Mouse (Mus musculus) MN1 (cell line): ENCODE results near the gene Igsf21.

Experiments
- DNase-seq: peaks from one replicate; pipeline ENCODE4 v3.0.0-alpha.2; 2016; ENCODE audit warnings: low spot score

The Igsf21 gene

DNA sequence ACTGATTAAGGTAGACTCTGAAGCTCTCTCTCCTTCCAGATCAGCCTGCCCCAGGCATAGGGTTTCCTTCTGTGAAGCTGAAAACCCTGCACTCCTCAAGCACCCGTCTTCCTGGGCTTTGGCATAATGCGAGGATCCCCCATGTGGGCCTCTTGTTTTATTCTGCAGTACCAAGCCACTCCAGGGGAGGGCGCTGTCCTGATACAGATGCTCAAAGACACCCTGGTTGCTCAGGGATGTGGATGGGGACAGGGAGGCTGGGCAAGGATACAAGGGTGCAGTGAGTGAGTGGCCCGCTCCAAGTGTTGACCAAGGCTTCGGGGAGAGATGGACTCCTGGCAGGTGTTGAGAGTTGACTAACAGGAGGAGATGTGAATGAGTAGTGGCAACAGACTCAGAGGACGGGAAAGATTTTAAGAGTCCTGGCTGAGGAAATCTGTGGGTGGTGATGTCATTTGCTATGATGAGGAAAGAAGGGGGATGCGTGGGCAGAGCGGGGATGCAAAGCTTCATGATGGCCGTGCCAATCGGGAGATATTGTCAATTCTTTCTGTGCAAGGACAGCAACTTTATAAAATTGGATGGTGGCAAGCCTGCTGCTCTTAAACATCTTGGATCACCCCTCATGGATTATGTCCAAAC is 102.6 kb downstream of the Igsf21 start:
- no peak for DNase-seq

DNA sequence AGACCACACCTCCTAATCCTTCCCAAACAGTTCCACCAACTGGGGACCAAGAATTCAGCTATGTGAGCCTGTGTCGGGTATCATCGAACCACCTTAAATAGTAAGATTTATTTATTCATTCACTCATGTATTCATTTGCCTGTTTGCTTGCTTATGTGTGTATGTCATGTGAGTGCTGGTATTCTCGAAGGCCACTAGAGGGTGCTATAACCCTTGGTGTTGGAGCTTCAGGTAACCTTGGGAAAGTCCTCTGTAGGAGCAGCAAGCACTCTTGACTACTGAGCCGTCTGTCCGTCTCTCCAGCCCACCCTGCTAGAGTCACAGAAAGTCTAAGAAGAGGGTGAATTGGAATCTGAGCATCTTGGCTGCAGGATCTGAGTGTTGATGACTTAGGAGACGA is 103.4 kb downstream of the Igsf21 start:
- DNase-seq: no peak

DNA sequence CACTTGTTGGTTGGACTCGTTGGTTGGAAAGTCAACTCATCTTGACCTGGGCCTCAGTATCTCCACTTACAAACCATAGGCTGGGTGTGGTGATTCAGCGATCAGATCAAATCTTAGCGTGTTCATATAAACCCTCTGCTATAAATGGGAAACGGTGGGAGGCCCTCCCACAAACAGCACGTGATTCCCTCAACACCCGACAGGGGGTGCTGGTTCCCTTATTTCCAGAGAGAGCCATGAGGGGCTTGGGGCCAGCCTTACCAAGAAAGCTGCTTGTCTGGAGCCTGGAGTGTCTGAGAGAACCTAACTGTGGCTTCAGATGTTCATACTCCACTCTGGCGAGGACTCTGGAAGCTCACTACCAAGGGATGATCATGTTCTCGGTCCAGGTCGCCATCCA is 106.1 kb downstream of the Igsf21 start:
- no peak for DNase-seq

DNA sequence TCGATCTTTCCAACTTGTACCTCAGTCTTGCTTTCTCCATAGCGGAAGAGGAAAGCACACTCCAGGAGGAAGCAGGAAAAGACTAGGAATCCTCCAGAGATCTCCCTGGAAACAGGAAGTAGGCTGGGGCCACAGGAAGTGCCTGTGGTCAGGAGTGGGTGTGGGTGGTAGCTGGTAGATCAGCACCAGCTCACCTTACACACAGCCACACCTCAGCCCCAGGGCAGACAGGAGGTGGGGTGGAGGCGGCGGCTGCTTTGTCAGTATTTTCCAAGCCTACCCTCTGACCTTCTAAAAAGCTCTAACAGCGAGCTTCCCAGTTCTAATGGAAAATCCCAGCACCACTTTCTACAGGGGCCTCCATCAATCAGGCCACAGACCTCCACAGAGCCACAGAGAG is 107.7 kb downstream of the Igsf21 start:
- DNase-seq: no peak

DNA sequence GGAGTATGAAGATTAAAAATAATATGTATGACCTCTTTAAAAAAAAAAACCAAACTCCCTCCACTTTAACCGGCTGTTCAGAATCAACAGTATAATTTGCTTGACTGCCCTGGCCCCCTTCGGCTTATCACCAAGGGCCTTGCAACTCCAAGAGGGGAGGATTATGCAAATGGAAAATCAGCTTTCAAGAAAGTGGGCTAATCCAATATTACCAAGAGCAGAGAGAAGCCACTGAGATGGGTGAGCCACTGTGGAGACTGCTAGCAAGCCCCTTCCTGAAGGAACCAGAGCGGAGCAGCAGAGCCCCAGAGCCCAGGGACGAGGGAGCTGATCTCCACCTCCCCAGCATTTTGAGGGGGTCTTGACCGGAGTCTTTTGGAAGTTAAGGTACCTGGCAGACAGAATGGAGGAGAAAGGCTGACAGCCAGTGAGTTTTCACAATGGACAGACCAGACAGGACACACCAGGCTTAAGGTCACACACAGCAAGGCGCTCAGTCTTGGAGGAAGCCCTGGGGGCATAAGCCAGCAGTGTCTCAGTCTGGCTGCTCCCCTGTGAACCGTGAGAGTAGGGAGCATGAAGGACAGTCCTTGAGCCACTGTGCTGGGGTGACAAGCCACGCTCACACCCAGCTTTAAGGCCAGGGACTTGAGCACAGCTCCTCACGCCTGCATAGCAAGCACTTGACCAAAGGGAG is 114.8 kb downstream of the Igsf21 start:
- no peak for DNase-seq

DNA sequence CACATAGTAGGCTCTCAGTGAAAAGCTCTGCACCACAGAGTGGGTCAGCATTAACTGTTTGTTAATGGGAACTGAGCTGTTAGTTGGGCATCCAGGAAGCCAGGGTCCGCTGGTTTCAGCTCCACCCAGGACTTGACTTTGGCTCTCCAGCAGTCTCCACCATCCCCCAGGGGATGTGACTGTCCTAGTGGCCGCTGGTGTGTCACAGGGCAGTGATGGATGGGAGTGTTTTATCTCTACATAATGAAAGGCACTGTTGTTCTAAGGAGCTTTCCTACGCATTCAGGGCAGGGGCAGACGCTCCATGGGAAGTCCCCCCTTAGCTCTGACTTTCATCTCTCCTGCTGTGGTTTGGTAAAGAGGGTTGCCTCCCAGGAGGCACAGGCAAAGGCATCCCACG is 115.4 kb downstream of the Igsf21 start:
- DNase-seq: no peak

DNA sequence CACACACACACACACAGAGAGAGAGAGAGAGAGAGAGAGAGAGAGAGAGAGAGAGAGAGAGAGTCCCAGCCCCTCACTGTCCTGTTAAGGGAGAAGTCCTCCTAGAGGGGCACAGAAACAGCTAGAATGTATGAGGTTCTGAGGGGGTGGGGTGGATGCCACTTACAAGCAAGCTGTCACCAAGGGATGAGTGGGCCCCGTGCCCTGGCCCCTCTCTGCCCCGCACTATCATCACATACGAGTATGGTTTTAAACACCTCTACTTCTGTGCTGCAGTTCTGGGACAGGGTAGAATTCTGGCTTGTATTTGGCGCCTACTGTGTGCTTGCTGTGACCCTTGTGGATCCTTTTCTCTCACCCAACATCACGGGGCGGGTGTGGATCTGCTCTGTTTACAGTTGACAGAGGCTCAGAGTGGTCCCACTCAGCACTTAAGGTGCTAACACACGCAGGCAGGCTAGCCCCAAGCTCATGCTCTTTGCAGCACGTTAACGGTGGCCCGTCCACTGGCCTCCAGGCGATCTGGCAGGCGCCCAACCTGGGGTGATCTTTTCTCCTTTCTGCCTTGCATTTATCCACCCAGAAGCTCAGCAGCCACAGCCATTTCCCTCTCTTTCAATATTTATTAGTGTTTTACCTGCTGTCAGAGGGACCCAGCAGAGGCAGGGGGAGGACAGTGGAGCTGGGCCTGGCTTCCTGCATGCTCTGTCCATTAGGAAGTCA is 116.9 kb downstream of the Igsf21 start:
- DNase-seq: no peak

DNA sequence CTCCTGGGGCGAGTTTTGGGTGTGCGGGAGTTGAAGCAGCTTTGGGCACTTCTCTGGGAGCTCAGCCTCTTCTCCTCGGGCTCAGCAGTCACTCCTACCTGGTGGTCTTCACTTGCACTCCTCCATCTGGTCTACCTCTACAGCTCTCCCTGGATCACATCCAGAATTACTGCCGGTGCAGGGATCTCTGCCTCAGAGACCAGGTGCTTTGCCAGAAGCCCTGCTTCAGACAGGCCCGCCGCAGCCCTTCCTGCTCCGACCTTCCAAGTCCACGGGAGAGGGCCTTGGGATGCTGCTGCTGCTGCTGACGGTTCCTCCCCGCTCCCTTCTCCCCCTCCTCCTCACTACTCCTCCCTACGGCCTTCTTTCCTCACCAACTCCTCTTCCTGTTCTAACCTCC is 118.5 kb downstream of the Igsf21 start:
- DNase-seq: no peak

DNA sequence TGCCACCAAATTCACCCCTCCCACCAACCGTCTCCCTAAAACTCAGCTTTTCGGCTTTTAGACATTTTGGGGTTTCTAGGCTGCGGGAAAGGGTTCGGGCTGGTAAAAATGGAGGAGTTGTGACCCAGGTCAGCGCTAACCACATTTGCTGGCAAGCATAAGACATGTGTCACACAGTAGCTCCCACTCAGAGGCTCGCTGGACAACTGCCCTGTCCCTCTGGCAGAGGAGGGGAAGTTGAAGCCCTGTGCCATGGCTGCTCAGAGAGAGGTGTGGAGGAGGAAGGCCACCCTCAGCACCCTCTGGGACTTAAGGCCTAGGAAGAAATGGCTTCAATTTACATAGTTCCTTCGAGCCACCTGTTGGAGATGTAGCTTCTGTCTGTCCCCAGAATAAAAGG is 120.8 kb downstream of the Igsf21 start:
- DNase-seq: no peak

DNA sequence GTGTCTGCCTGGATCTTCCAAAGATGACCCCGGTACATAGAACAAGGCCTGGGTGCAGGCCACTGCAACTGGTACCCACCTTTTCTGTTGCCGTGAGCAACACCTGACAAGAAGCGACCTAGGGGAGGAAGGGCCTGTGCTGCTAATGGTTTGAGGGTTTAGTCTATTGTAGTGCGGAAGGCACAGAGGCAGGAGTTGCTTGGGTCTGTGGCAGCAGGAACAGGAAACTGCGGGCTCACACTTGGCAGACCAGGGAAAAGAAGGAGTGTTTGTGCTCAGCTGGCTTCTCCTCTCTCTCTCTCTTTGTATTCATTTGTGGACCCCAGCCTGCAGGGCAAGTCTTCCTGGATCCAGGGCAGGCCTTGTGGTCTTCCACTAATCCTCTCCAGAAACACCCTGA is 124.0 kb downstream of the Igsf21 start:
- no peak for DNase-seq

DNA sequence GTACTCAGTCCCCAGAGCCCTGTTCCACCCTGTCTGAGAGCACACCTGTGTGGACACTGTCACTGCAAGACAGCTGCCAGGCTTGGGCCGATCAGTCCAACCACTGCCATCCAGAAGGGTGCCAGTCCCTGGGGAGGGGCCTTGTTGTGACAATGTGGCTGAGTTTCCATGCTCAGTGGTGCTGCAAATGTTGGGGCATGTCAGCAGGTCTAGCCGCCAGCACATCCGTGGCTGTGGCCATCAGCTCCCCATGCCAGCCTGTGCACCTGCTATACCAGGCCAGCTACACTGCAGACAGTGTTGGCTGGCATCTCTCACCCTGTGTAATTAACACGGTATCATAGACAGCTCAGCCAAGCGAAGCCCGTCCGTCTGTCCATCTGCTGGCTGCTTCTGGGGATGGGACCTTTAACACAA is 129.3 kb downstream of the Igsf21 start:
- no peak for DNase-seq

DNA sequence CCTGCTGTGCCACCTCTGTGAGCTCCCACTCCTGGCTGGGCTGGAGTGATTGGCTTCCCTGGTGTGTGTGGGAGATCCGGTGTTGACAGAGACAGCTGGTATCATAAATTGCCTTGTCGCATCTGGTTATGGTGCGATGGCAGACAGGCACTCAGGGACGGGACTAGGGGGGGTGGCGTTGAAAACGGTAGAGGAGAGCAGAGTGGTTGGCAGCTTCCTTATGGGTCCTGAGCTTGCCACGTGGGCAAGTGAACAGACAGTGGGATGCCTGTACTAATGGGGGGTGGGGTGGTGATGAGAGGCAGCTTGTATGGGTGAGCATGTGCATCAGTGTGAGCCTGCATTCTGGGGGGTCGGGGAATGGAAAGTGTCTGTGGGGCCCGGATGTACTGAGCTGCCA is 130.8 kb downstream of the Igsf21 start:
- no peak for DNase-seq

DNA sequence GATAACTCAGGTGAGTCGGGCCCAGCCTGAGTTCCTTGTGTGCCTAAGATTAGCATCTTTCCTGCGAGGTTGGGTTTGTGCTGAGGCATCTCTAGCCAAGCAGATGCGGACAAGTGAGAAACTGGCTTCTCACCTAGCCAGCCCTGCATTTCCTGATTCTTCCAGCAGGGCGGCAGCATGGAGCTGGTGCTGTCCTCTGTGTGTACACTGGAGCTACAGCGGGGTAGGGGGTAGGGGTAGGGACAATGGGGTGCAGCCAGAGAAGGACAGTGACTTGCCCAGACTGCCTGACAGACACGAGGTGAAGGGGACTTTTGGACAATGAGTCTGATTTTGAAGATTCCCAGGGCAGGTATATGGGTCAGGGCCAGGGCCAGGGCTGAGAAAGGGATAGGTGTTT is 131.5 kb downstream of the Igsf21 start:
- no peak for DNase-seq

DNA sequence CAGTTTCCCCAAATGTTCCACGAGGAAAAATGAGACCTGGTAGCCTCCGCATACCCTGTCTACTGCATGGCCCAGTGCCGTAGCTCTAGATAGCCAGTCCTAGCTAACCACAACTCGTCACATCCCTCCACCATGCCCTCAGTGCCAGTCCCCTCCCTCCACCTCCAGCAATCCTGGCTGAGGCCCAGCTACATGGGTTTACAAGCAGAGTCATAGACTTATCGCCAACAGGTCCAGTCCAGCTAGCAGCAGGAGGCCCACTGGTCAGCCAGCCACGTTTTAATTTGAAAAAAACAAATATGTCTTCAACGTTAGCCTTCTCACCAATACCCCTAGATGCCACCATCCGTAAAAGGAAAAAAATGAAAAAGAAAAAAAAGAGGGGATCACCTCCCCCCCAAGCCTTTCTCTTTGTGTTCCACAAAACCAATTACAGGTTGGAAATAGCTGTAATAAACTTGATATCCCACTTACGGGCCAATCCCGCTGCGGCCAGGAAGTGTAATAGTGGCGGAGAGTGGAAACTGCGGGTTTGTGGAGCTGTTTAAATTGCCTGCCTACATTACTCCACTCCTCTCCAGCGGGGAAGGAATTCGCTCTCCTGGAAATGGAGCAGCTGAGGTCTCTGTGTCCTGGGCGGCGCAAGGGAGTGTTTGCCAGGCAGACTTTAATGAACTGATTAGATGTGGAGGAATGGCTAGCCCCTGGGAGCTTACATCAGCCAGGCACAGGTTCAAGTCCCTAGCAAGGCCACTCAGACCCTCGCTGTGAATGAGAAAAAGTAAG is 132.7 kb downstream of the Igsf21 start:
- DNase-seq: no peak

DNA sequence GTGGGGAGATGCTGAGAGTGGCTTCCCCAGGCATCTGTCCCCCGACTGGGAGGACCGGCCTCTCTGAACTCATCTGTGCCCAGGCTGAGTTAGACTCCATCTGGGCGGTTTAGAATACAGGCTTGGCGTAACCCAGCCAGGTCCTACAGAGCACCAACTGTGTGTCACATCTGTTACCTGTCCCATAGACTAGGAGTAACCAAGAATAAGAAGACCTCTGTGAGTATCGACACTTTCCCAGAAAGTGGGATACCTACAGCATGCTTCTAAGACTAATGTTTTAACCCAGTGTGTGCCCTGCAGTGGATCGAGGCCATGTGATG is 137.0 kb downstream of the Igsf21 start:
- DNase-seq: no peak

DNA sequence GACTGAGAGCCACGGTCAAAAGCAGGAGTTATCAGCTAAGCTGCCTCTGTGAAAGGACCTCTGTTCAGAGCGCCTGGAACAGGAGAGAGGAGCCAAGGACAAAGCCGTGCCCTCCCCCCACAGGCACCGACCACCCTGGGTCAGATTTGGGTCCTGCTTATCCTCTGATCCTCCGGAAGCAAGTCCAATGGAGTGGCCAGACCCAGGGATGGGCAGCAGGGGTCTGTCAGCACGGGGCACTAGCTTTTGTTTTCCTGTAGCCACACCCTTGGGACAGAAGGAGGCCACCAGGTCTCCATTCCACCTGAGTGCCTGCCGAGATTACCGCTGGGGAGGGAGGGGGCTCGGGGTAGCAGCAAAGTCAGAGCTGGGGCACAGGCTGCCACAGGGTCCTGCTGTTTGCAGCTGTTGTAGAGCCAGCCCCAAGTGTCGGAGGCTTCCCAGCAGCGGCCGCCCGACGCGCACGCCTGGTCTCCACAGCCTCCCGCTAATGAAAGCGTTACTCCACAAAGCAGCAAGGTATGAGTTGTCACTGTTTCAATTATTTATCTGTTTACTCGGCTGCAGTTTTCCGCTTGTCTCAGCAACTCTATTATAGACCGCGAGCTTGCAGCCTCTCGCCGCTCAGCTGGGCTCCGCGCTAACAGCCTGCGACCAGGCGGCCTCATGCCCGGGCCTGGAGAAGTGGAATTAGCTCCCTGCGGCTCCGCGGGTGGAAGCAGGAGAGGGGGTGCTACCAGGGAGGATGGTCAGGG is 137.5 kb downstream of the Igsf21 start:
- no peak for DNase-seq

DNA sequence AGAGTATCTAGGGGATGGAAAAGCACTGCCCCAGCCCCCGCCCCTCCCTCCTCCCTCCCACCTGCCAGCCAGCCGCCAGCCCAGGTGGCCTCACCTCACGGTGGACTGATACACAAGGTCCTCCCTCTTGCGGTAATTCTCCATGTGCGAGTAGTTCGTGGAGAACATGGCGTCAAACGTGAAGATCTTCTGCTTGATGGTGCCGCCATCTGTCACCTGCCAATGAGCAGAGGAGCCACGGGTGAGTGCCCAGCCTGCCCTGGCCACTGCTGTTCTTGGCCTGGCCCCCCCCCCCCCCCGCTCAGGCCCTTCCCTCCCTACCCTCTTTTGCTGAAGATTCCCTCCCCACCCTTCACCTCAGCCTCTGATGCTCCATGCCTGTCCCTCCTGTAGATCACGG is 139.4 kb downstream of the Igsf21 start:
- no peak for DNase-seq

DNA sequence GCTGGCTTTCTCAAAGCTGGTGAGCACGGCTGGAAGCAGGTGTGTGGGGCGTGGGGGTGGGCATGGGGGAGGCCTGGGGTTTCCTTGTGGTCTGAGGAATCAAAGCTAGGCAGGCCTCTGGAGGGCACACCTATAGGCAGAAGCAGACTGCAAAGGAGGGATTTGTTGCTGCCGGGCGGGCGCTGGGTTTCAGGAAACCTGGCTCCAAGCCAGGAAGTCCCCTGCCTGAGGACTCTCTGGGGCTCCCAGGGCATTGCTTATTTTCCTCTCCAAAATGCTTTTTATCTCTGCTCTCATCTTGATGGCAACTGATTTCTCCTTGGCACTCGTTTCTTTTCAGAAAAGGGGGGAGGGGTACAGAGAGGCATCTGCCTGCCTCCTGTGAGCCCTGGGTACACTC is 141.8 kb downstream of the Igsf21 start:
- DNase-seq: no peak

DNA sequence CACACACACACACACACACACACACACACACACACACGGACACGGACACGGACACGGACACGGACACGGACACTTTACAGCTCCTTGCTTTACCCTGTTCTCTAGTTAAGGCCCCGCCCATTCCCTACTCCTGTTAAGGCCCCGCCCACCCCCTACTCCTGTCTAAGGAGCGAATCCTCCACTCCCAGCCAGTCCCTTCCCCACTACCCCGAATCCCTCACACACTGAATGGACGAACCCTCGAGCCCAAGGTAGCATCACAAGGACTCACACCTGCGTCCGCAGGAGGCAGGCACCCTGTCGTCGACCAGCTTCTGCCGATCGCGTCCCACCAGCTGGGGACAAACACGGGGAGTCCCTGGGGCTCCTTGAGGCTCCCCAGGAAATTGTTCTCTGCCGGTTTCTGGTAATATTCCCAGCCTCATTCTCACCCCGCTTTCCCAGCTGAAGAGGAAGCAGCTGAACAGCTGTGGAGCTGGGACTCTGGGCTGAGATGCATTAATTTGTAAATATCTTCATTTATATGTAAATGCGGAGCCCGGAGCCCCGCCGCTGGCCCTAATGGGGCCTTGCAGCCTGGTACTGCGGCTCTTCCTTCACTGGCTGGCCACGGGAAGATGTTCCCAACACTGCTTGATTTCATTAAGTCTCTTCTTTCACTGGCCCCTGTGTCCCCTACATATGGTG is 143.1 kb downstream of the Igsf21 start:
- no peak for DNase-seq

DNA sequence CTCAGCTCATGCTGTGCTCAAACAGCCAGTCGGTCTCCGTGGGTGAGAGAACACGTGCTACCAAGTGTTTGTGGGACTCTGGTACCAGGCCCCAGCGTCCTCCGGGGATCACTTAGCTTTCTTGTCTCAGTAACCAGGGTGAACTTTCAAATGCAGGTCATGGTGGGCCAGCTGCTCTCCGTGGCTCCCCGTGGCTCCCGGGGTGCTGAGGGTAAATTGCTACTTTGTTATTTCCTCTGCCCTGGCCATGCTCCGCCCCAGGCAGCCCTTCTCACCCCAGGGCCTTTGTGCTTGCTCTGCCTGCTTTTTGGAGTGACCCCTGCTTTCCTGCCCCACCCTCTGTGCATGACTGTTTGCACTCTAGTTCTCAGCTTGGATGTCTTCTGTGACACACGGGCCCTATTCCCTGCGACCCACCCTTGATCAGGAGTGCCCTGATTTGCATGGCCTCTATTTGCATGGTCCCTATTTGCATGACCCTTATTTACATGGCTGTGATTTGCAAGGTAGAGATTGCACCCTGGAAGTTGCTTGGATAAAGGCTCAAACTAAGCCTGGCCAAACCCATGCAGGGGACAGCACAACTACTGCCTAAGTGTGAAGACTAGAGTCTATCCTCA is 143.9 kb downstream of the Igsf21 start:
- no peak for DNase-seq

DNA sequence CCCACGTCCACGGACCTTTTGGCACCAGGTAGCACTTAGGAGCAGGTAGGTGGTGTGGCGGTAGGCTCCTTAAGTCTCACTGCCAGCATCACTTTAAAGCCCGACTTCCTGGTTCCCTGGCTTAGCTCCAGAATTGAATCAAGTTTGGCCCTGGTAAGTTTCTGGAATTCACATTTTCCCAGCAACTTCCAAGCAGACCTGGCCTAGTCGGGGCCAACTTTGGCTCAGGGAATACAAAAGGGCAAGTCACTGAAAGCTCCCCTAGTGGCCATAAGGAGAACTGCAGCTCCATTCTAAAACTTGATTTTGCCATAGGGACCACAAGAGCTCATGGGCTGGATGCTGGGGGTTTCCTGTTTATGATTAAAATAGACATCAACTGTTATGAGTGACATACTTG is 145.5 kb downstream of the Igsf21 start:
- DNase-seq: peak; percentile 30
